Mouse (Mus musculus): Measurements from ENCODE around the gene Kdf1. TPM values are rescaled to one million over a fixed set of nuclear protein-coding genes. Genes with fewer than 3 reads are reported as not detected.

Kdf1 gene
- polyA plus RNA-seq, 1 experiment from 2014 or later: 0.37 TPM

DNA sequence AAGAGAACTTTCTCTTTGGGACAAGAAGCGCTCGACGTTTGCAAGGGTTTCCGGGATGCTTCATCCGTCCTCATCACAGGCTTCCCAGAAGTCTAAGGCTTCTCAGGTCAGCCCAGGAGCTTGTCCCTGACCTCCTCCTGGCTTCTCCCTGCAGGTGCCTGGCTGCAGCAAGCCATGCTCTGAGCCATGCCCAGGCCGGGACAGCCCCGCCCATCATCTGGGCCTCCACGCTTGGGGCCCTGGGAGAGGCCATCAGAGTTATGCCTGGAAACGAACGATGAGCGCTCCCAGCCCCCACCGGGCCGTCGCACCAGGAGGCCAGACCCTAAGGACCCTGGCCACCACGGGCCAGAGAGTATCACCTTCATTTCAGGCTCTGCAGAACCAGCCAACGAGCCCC is 9.0 kb downstream of the Kdf1 start:
- H3K4me3 ChIP-seq (replicated peaks; ENCODE audit: low read depth, low read length): no peak overlapping the region
- H3K27ac ChIP-seq (replicated peaks; ENCODE audit: low read depth, low read length): no peak overlapping the region
- H3K36me3 ChIP-seq (ENCODE audit: control insufficient read depth, insufficient read depth, low read length): peaks cover 45% of the 10 kb centered on the region
- H3K9me3 ChIP-seq (ENCODE audit: control insufficient read depth, low read length): no peaks in the 10 kb centered on the region
- 77% methylated on average over 16 of the region's 16 CpGs for WGBS
- ATAC-seq (ENCODE audit: low FRiP score, low TSS enrichment) (no peak), DNase-seq (no peak)
- H3K27me3 ChIP-seq (ENCODE audit: control insufficient read depth, insufficient read depth, low read length): no peaks in the 10 kb centered on the region
- H3K4me2 ChIP-seq (ENCODE audit: low read length): no peak overlapping the region
- H3K9ac ChIP-seq (replicated peaks; ENCODE audit: low read length): no peak overlapping the region
- H3K4me1 ChIP-seq (ENCODE audit: control insufficient read depth, insufficient read depth, low read length): no peaks in the 10 kb centered on the region

DNA sequence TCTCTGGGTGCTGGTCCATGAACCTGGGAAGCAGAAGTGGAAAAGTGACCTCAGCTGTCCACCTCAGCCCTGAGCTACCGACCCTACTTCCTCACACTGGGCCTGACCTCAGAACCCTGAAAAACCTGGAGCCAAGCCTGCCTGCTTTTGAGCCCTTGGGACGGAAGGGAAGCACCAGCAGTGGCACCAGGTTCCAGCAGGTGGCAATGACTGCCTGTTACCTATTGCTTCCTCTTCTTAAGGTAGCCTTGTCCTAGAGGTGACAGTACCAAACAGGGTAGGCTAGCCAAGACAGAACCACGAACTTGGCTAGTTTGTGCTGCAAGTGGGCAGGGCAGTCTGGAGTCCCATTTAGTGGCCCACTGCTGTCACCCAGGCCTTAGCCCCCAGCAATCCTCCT is 14.0 kb downstream of the Kdf1 start:
- Histone ChIP-seq H3K4me3 (replicated peaks; ENCODE audit: low read depth, low read length) (no peak overlapping the region), H3K4me1 (ENCODE audit: control insufficient read depth, insufficient read depth, low read length) (no peaks in the 10 kb centered on the region), H3K27me3 (ENCODE audit: control insufficient read depth, insufficient read depth, low read length) (no peaks in the 10 kb centered on the region), H3K9me3 (ENCODE audit: control insufficient read depth, low read length) (no peaks in the 10 kb centered on the region), H3K9ac (replicated peaks; ENCODE audit: low read length) (no peak overlapping the region), H3K4me2 (ENCODE audit: low read length) (no peak overlapping the region), H3K27ac (replicated peaks; ENCODE audit: low read depth, low read length) (no peak overlapping the region), H3K36me3 (ENCODE audit: control insufficient read depth, insufficient read depth, low read length) (peaks cover 90% of the 10 kb centered on the region)
- ATAC-seq (ENCODE audit: low FRiP score, low TSS enrichment) (no peak), DNase-seq (no peak)
- WGBS: 86% methylated on average over 3 of the region's 3 CpGs

DNA sequence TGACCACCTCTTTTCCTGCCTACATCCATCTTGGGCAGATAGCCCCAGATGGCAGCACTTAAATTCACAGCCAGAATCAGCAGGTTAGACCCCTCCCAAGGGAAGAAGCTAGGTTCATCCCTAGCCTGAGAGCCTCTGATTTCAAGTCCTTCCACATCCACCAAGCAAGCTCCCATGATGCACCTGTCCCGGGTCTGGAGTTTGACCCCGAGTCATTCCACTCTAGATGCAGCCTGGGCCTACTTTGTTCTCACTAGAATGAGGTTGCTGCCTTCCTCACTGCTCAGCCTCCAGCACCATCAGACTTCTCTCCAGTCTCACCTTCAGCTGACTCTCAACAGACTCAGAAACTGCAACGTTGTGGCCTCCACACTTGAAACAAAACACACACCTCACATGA is 17.3 kb downstream of the Kdf1 start:
- Histone ChIP-seq H3K36me3 (ENCODE audit: control insufficient read depth, insufficient read depth, low read length) (peaks cover 90% of the 10 kb centered on the region), H3K4me3 (replicated peaks; ENCODE audit: low read depth, low read length) (no peak overlapping the region)

DNA sequence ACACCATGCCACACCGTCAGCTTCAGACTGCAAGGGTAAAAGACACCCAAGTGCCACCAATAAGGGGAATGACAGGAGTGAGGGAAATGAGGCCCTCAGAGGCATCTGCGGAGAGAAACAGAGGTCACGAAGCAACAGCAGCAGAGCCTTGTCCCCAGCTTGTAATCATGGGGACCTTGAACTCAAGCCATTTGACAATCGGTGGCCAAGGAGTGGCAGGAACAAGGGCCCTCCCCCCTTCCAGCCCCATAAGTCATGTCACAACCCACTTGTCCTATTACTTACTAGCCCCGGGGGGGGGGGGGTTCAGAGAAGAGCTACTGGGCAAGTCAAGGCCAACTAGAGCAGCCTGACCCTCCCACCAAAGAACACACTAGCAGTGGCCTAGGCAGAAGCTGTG is 17.9 kb downstream of the Kdf1 start:
- H3K36me3 ChIP-seq (ENCODE audit: control insufficient read depth, insufficient read depth, low read length): peaks cover 89% of the 10 kb centered on the region
- 92% methylated on average over 5 of the region's 5 CpGs for WGBS
- ATAC-seq (ENCODE audit: low FRiP score, low TSS enrichment): no peak

More for the DNA sequence above, 17.3 kb downstream of the Kdf1 start:
- Histone ChIP-seq H3K9me3 (ENCODE audit: control insufficient read depth, low read length) (no peaks in the 10 kb centered on the region), H3K4me2 (ENCODE audit: low read length) (no peak overlapping the region), H3K27ac (replicated peaks; ENCODE audit: low read depth, low read length) (no peak overlapping the region), H3K27me3 (ENCODE audit: control insufficient read depth, insufficient read depth, low read length) (no peaks in the 10 kb centered on the region), H3K9ac (replicated peaks; ENCODE audit: low read length) (no peak overlapping the region), H3K4me1 (ENCODE audit: control insufficient read depth, insufficient read depth, low read length) (no peaks in the 10 kb centered on the region)
- no peak for DNase-seq
- no peak for ATAC-seq (ENCODE audit: low FRiP score, low TSS enrichment)
- WGBS: 92% methylated on average over 3 of the region's 3 CpGs

DNA sequence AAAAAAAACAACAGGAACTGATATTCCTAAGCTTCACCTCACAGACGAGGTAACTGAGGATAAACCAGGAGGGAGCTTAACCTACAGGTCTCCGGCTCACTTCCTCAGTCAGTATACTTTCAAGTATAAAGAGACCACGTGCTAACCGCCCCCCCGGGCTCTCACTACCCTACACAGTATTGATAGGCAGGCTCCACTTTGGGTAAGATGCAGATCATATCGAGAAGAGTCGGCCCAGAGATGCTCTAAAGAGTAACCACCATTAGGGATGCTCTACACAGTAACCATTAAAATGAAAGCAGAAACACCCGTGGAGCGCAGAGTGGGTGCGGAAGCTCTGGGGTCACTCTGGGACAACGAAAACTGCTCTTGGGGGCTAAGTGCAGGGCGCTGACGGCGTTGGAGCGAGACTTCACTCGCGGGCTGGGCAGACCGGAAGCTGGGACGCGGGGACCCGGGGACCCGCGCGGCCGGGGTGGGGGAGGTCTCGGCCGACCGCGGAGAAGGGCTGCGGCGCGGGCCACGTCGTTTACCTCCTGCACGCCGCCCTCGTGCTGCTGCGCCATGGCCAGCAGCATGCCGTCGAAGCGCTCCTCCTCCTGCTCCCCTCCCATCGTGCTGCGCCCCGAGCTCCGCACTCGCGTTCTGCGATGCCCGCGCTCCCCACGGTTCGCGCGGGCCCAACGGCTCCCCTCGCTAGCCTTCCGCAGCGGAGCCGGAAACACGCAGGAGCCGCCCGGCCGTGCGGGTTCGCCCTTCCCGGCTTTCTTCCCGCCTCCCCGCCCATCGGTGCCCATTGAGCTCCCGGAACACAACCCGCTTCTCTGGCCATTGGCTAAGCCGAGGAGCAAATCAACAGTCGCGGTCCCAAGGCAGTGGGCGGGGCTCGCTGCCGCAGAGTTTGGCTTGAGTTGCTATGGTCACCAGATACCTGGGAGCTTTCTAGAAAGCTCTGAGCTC is 26.8 kb downstream of the Kdf1 start, which contains the start of gene Nudc:
TSS of gene Nudc (minus strand) at position 725 of the 960 bp plus-strand sequence.
- H3K4me2 ChIP-seq (ENCODE audit: low read length): peak within 1 kb of the TSS; percentile 89
- H3K27me3 ChIP-seq (ENCODE audit: control insufficient read depth, insufficient read depth, low read length): no peaks in the 10 kb centered on the region
- H3K27ac ChIP-seq (replicated peaks; ENCODE audit: low read depth, low read length): peak within 1 kb of the TSS; percentile 80
- DNase-seq (peak; percentile 98), ATAC-seq (ENCODE audit: low FRiP score, low TSS enrichment) (peak; percentile 97)
- peak within 1 kb of the TSS; percentile 94 for H3K4me3 ChIP-seq (replicated peaks; ENCODE audit: low read depth, low read length)
- peaks cover 15% of the 10 kb centered on the region for H3K36me3 ChIP-seq (ENCODE audit: control insufficient read depth, insufficient read depth, low read length)
- H3K9ac ChIP-seq (replicated peaks; ENCODE audit: low read length): peak within 1 kb of the TSS; percentile 82
- no peaks in the 10 kb centered on the region for H3K9me3 ChIP-seq (ENCODE audit: control insufficient read depth, low read length)
- under 1% methylated on average over 76 of the region's 77 CpGs for WGBS
- peaks cover 4% of the 10 kb centered on the region for H3K4me1 ChIP-seq (ENCODE audit: control insufficient read depth, insufficient read depth, low read length)

More for the DNA sequence above, 17.9 kb downstream of the Kdf1 start:
- DNase-seq: no peak
- Histone ChIP-seq H3K4me1 (ENCODE audit: control insufficient read depth, insufficient read depth, low read length) (no peaks in the 10 kb centered on the region), H3K9me3 (ENCODE audit: control insufficient read depth, low read length) (no peaks in the 10 kb centered on the region), H3K27ac (replicated peaks; ENCODE audit: low read depth, low read length) (no peak overlapping the region), H3K4me2 (ENCODE audit: low read length) (no peak overlapping the region), H3K9ac (replicated peaks; ENCODE audit: low read length) (no peak overlapping the region), H3K4me3 (replicated peaks; ENCODE audit: low read depth, low read length) (no peak overlapping the region), H3K27me3 (ENCODE audit: control insufficient read depth, insufficient read depth, low read length) (no peaks in the 10 kb centered on the region)

DNA sequence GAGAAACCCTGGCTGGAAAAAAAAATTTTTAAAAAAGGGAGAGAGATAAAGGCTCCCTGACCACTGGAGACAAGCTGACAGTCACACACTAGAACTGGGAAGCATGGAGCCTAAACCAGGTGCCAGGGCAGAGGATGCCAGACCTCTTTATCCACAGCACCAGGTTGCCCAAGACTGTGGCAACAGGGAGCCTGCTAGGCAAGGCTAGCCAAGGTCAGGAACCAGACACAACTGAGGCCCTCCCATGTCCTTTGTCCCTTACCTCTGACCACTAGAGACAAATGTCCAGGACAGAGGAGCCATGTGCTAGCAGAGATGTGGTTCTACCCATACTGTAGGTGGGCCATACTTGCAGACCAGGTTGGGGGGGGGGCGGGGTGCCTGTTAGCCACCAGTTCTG is 33.3 kb downstream of the Kdf1 start:
- WGBS: 68% methylated on average over 1 of the region's 1 CpGs

DNA sequence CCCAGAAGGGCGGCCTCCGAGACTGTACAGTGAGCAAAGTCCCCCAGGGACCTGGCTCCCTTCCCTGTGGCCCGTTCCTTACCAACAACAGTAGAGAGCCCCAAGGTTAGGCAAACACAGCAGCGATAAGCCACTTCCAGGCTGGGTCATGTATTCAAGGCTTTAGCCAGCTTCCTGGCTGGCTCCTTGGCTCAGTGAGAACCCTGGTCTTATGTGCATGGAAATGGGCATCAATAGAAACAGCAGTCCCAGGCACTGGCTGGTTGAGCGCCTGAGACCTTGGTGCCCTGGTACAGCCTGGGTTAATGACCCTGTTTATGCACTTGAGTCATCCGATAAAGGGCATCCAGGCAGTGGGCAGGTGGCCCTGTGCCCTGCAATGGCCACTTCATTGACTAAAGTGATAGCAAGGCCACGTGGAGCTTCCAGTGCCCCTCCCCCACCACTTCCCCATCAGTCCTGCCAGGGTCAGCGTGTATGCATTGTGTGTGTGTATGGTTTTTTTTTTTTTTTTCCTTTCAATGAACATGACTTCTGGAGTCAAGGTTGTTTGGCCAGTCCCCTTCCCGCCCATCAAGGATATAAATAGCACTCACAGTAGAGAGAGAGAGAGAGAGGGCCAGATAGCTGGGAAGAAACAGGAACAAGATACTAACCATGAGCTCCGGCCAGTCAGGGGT is 34.1 kb downstream of the Kdf1 start, which contains the start of gene Nr0b2:
TSS of gene Nr0b2 (plus strand) at position 609 of the 680 bp plus-strand sequence.
- H3K27ac ChIP-seq (replicated peaks; ENCODE audit: low read depth, low read length): no peak within 1 kb of the TSS
- DNase-seq: no peak
- H3K9ac ChIP-seq (replicated peaks; ENCODE audit: low read length): no peak within 1 kb of the TSS
- ATAC-seq (ENCODE audit: low FRiP score, low TSS enrichment): no peak
- no peaks in the 10 kb centered on the region for H3K27me3 ChIP-seq (ENCODE audit: control insufficient read depth, insufficient read depth, low read length)
- H3K9me3 ChIP-seq (ENCODE audit: control insufficient read depth, low read length): no peaks in the 10 kb centered on the region
- WGBS: 79% methylated on average over 10 of the region's 10 CpGs
- H3K4me1 ChIP-seq (ENCODE audit: control insufficient read depth, insufficient read depth, low read length): no peaks in the 10 kb centered on the region
- H3K4me2 ChIP-seq (ENCODE audit: low read length): no peak within 1 kb of the TSS
- H3K36me3 ChIP-seq (ENCODE audit: control insufficient read depth, insufficient read depth, low read length): no peaks in the 10 kb centered on the region
- H3K4me3 ChIP-seq (replicated peaks; ENCODE audit: low read depth, low read length): no peak within 1 kb of the TSS

More for the DNA sequence above, 33.3 kb downstream of the Kdf1 start:
- Histone ChIP-seq H3K4me1 (ENCODE audit: control insufficient read depth, insufficient read depth, low read length) (no peaks in the 10 kb centered on the region), H3K9ac (replicated peaks; ENCODE audit: low read length) (no peak overlapping the region), H3K27me3 (ENCODE audit: control insufficient read depth, insufficient read depth, low read length) (no peaks in the 10 kb centered on the region), H3K4me3 (replicated peaks; ENCODE audit: low read depth, low read length) (no peak overlapping the region), H3K27ac (replicated peaks; ENCODE audit: low read depth, low read length) (no peak overlapping the region), H3K4me2 (ENCODE audit: low read length) (no peak overlapping the region), H3K9me3 (ENCODE audit: control insufficient read depth, low read length) (no peaks in the 10 kb centered on the region), H3K36me3 (ENCODE audit: control insufficient read depth, insufficient read depth, low read length) (no peaks in the 10 kb centered on the region)
- no peak for ATAC-seq (ENCODE audit: low FRiP score, low TSS enrichment)
- DNase-seq: no peak

DNA sequence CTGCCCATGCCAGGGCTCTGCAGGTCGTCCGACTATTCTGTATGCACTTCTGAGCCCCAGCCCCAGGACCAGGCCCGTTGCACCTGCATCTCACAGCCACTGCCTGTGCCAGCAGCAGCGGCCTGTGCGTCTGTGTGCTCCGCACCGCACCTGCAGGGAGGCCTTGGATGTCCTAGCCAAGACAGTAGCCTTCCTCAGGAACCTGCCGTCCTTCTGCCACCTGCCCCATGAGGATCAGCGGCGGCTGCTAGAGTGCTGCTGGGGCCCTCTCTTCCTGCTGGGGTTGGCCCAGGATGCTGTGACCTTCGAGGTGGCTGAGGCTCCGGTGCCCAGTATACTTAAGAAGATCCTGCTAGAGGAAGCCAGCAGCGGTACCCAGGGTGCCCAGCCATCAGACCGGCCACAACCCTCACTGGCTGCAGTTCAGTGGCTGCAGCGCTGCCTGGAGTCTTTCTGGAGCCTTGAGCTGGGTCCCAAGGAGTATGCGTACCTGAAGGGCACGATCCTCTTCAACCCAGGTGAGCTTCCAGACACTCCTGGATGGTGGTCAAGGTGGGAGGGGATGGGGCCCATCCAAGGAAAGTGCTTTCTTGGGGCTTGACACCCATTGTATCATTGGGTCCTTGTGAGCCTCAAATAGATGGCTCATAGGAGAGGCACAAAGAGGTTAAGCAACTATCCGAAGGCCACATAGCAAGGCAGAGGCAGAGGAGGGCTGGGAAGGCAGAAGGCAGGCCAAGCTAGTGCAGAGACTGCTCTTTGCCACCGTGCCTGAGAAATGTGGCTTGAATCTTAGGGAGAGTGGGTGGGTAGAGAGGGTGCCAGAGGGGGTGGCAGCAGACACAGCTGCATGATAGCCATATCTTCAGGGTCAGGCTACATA is 34.9 kb downstream of the Kdf1 start:
- Histone ChIP-seq H3K4me3 (replicated peaks; ENCODE audit: low read depth, low read length) (no peak overlapping the region), H3K9me3 (ENCODE audit: control insufficient read depth, low read length) (no peaks in the 10 kb centered on the region), H3K36me3 (ENCODE audit: control insufficient read depth, insufficient read depth, low read length) (no peaks in the 10 kb centered on the region), H3K27me3 (ENCODE audit: control insufficient read depth, insufficient read depth, low read length) (no peaks in the 10 kb centered on the region), H3K27ac (replicated peaks; ENCODE audit: low read depth, low read length) (no peak overlapping the region), H3K4me2 (ENCODE audit: low read length) (no peak overlapping the region), H3K9ac (replicated peaks; ENCODE audit: low read length) (no peak overlapping the region), H3K4me1 (ENCODE audit: control insufficient read depth, insufficient read depth, low read length) (no peaks in the 10 kb centered on the region)
- 75% methylated on average over 19 of the region's 19 CpGs for WGBS
- no peak for ATAC-seq (ENCODE audit: low FRiP score, low TSS enrichment)
- no peak for DNase-seq
